Mouse (Mus musculus) embryonic facial prominence, embryonic 10.5 days (tissue): ENCODE data around the gene Chl1. TPM values are rescaled to one million over a fixed set of nuclear protein-coding genes. Genes with fewer than 3 reads are reported as not detected.

ENCODE experiments used
- DNase-seq: peaks from one replicate; pipeline ENCODE4 v3.0.0-alpha.2; 2017; ENCODE audit warnings: low spot score
- H3K27ac ChIP-seq: fragments of 300-500 bp; sonication (generic); replicated peaks from 2 replicates; pipeline ENCODE4 v1.5.1; 2016; ENCODE audit warnings: mild to moderate bottlenecking
- H3K27me3 ChIP-seq: fragments of 300-500 bp; sonication (generic); replicated peaks from 2 replicates; pipeline ENCODE4 v1.6.1; 2016; ENCODE audit warnings: low read depth, mild to moderate bottlenecking; ENCODE audit not compliant: poor library complexity, severe bottlenecking
- H3K36me3 ChIP-seq: fragments of 300-500 bp; sonication (generic); replicated peaks from 2 replicates; pipeline ENCODE4 v1.6.1; 2016; ENCODE audit warnings: mild to moderate bottlenecking, moderate library complexity
- H3K4me1 ChIP-seq: fragments of 300-500 bp; sonication (generic); 2 replicates; pipeline ENCODE4 v1.6.1; 2016
- H3K4me3 ChIP-seq: fragments of 300-500 bp; sonication (generic); 2 replicates; pipeline ENCODE4 v1.5.1; 2016; ENCODE audit warnings: mild to moderate bottlenecking, moderate library complexity
- H3K9me3 ChIP-seq: fragments of 300-500 bp; sonication (generic); 2 replicates; pipeline ENCODE4 v1.6.1; 2016; ENCODE audit warnings: mild to moderate bottlenecking
- WGBS: fragments of 180-500 bp; shearing (Covaris S2); methylation state at CpG from one replicate; pipeline ENCODE4 v1.1.7; 2016; 5-methylcytosine and 5-hydroxymethylcytosine counted together
- polyA plus RNA-seq: library from polyadenylated mRNA; unstranded; fragments of >200 nt; fragmentation: Nextera tagmentation; extraction: Ambion mirVana; gene quantifications from 2 replicates; pipeline ENCODE4 v1.2.1, GENCODE M21; 2016

The Chl1 gene
- polyA plus RNA-seq, 1 experiment from 2014 or later = 1.2 TPM

DNA sequence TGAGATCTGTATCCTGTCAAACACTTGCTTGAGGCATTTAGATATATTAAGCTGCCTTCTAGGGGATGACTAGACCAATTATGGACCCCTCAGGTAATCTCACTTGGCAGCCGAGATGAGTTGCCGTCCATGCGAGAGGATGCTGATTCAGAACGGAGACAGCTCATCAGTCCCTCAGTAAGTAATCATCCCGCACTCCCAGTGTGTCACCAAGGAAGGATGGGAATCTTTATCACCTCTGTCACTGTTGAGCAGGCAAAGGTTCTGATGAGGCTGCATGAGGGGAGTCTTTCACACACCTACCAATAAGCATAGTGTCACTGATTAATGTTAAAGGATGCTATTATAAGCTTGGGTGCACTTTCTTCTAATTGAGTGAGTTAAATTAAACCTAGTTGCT, 270.7 kb downstream of the Chl1 start:
- Histone ChIP-seq H3K27ac (no peak overlapping the region), H3K36me3 (no peaks in the 10 kb centered on the region), H3K4me1 (no peaks in the 10 kb centered on the region), H3K4me3 (no peak overlapping the region), H3K27me3 (no peaks in the 10 kb centered on the region), H3K9me3 (no peaks in the 10 kb centered on the region)
- no peak for DNase-seq
- WGBS = 88% methylated on average over 5 of the region's 5 CpGs

- Histone ChIP-seq H3K36me3 (no peaks in the 10 kb centered on the region), H3K27me3 (no peaks in the 10 kb centered on the region), H3K4me1 (no peaks in the 10 kb centered on the region), H3K27ac (no peak overlapping the region), H3K9me3 (no peaks in the 10 kb centered on the region), H3K4me3 (no peak overlapping the region)
- no peak for DNase-seq
- WGBS = 78% methylated on average over 2 of the region's 2 CpGs
These were observed 280.8 kb downstream of the Chl1 start for GRCm38 (mm10) chr6:103791077-103791632.

GRCm38 (mm10) chr6:103795241-103795640, 284.9 kb downstream of the Chl1 start:
- H3K36me3 ChIP-seq = no peaks in the 10 kb centered on the region
- no peaks in the 10 kb centered on the region for H3K27me3 ChIP-seq
- no peak overlapping the region for H3K27ac ChIP-seq
- H3K4me3 ChIP-seq = no peak overlapping the region
- H3K9me3 ChIP-seq = no peaks in the 10 kb centered on the region
- no peaks in the 10 kb centered on the region for H3K4me1 ChIP-seq
- DNase-seq = no peak
- 95% methylated on average over 1 of the region's 1 CpGs for WGBS
